Mouse (Mus musculus) testis, adult 2 months (tissue): ENCODE data around the gene Mdm2.

Source experiments
- CTCF ChIP-seq: fragments of 200-500 bp; IDR thresholded peaks from 2 replicates; pipeline ENCODE4 v1.5.1; 2012; ENCODE audit warnings: low read depth, mild to moderate bottlenecking, inconsistent platforms, low read length, moderate library complexity; ENCODE audit not compliant: control insufficient read depth, insufficient read depth, insufficient replicate concordance
- POLR2A ChIP-seq: fragments of 200-500 bp; IDR thresholded peaks from 2 replicates; pipeline ENCODE4 v1.6.1; 2012; ENCODE audit warnings: low read depth, mild to moderate bottlenecking, inconsistent platforms, low read length, moderate library complexity; ENCODE audit not compliant: control insufficient read depth

DNA sequence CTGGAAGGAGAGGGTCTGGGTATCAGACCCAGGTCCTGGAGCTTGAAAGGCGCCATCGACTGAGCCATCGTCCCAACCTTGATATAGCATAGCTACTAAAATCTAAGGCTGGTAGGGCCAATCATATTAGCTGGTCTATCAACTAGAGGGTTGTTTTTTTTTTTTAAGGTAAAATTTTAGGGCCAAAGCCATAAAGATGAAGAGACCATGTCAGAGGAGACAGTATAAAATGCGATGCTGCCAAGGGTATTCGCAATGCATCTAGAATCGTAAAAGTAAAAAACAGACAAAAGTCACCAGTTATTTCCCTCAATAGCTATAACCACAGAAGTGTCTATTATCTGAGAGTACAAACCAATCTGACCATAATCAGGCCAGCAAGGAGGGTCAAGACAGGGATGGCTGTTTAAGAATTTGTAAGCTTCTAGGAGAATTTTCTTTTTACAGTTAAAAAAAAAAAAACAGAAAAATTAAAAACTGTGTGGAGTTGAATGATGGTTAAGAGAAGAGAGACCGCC, 41.8 kb upstream of the Mdm2 start:
- TF ChIP-seq POLR2A (no peak), CTCF (no peak)
